Mouse (Mus musculus): Measurements from ENCODE around the gene Igfals.

Gene Igfals

DNA sequence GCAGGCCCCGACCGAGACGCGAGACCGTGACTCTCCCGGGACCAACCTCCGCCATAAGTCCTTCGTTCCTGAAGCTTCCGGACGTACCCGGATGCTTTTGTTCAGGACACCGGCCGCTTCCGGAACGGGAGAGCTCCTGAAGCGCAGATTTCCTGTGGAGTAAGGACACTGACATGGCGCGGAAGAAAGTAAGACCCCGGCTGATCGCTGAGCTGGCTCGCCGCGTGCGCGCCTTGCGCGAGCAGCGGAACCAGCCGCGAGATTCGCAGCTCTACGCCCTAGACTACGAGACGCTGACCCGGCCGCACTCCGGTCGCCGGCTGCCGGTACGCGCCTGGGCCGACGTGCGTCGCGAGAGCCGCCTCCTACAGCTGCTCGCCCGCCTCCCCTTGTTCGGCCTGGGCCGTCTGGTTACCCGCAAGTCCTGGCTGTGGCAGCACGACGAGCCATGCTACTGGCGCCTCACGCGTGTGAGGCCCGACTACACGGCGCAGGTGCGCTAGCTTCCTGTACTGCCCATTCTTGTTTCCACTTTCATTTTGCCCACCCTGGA is 29.3 kb downstream of the Igfals start, which contains the start of the genes Eme2 and Mrps34:
Gene Eme2, minus strand, starts transcription at position 93 of the 553 bp plus-strand sequence.
Gene Mrps34, plus strand, starts transcription at position 122 of the 553 bp plus-strand sequence.
- DNase-seq = peak; percentile 98

DNA sequence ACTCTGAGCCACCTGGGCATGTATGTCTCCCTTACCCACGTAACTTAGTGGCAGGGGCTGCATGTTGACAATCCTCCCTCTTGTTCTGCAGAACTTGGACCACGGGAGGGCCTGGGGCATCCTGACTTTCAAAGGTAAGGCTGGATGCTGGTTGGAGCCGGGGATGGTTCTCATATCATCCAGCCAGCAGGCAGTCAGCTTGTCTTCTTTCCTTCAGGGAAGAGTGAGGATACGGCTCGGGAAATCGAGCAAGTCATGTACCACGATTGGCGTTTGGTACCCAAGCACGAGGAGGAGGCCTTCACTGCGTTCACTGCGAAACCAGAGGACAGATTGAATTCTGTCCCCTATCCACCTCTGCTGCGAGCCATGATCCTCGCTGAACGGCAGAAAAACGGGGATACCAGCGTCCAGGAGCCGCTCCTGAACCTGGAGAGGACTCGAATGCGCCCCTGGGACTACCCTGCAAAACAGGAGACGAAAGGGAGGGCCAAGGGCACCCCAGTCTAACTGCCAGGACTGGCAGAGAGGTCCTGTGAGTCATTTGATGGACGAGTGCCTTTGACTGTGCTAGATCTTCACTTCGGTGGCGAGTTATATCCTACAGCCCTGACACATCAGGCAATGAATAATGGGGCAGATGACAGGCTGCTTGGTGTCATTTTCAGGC is 29.9 kb downstream of the Igfals start:
- DNase-seq = no peak

DNA sequence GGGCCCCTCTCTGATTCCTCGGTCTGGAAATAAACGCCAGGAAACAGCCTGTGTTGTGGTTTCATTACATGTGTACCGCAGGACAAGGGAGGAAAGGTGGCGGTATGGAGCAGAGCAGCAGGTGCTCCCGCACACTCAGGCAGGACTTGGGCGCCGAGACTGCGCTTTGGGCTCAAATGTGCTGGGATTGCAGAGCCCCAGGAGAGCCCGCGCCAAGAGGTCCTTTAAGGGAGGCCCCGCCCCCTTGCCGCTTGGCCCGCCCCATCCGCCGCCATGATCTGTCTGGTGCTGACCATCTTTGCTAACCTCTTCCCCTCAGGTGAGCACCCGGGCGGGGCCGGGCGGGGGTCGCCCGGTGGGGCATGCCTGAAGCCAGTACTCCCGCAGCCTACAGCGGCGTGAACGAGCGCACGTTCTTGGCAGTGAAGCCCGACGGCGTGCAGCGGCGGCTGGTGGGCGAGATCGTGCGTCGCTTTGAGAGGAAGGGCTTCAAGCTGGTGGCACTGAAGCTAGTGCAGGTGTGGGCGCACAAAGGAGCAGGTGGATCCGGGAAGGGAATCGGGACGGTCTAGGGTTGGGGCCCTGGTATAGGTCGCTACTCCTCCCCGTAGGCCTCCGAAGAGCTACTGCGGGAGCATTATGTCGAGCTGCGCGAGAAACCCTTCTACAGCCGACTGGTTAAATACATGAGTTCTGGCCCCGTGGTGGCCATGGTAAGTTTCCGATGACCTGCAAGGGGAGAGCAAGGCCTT is 30.6 kb downstream of the Igfals start, which contains the start of gene Nme3:
Gene Nme3, plus strand, starts transcription at position 260 of the 752 bp plus-strand sequence.
- DNase-seq = peak; percentile 98

DNA sequence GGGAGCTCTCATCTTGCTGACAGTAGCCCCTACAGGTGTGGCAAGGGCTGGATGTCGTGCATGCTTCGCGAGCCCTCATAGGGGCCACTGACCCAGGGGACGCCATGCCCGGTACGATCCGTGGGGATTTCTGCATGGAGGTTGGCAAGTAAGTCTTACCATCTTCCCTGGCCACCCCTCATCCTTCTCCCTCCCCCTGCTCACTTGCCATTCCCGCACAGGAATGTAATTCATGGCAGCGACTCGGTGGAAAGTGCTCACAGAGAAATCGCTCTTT is 31.1 kb downstream of the Igfals start:
- peak; percentile 94 for DNase-seq

DNA sequence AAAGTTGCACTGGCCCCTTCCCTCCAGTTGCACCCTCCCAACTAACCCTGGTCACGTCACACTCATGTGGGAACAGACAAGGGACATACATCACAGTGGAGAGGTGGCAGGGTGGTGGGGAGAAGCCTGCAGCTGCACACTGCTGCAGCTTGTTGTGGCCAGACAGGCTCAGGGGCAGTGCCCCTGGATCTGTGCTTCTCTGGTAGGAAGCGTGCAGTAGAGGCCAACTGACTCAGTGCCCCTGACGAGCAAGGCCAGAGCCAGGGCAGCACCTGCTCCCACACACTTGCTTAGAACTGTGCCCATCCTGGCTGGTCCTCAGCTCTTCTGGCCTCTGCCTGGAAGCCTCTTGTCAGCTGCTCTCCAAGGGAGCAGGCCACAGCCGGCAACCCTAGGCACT is 31.8 kb downstream of the Igfals start:
- peak; percentile 92 for DNase-seq

DNA sequence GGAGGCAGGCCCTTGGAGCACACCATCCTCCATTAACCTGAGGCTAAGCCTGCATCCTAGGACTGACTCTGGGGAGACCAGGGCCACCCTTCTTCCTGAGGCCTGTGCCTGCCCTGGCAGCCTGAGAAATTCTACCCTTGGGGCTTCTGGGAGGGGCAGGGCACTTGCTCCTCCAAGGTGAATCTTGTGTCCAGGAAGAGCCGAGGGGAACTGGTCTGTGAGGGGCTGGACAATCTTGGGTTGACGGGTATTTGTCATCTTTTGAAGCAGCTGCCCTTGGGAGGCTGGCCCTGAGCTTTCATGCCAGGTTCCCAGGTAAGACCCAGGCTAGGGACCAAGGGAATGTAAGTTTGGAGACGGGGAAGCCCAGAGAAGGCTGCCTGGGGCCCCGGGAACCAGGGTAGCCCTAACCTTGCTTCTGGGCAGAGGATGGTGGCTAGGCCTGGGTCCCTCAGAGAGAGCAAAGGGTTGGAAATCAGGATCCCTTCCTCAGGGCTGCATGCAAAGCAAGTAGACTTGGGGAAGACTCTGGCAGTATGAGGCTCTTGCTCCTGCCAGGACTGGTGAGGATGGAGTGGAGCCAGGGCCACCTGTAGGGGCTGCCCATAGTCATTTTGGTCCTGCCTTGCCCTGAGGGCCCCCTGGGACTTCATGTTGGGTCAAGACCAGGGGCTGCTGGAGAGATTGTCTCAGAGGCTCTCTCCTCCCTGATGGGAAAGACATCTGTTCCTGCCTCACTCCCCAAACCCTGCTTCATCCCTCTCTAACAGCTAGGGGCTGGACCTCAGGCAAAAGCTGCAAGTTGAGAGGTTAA is 32.5 kb downstream of the Igfals start:
- peak; percentile 93 for DNase-seq

DNA sequence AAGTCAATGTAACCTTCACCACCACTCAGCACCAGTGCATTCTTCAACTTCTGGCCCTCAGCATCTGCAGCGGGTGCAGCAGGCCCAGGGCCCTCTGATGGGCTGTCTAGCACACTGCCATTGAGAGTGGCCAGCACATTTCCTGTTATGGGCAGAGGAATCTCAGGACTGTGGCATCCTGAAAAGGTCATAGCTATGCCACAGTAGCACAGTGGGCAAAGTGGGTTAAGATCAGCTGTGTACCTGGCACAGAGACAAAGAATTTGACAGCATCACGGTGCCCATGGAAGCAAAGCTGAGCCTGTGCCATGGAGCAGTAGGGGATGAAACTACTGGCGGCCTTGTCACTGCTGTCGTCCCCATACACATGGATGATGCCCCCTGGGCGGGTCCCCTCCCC is 33.4 kb downstream of the Igfals start:
- peak; percentile 98 for DNase-seq

DNA sequence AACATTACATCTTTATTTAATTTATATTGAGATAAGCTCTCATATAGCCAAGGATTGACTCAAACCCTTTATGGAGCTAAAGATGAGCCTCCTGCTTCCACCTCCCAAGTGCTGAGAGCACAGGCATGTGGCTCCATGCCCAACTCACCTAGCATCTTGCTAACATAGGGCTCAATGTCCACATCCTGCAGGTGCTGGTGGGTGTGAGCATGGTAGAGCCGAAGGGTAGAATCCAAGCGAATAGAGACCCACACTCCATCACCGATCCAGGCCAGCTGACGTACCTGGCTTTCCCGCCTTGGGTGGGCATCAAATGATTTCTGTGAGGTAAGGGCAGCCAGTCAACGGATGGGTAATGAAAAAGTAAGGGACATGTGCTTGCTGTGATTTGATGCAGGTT is 34.2 kb downstream of the Igfals start:
- DNase-seq = peak; percentile 89

DNA sequence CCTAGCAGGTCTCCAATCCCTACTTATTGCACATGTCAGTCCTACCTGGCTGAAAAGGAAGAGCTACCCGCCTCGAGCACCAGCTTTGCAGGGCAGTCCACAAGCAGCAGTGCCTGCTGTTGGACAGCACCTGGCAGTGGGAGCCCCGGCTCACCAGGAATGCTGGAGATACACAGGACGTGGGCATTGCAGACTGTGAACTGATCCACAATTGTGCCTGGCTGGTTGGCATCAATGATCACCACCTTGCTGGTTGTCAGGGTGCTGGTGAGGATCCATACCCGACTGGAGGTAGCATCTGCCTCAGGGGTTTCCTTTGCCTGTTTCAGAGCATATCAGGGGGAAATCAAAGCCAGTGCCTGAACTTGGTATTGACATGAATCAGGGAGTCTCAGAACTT is 36.3 kb downstream of the Igfals start:
- peak; percentile 80 for DNase-seq

DNA sequence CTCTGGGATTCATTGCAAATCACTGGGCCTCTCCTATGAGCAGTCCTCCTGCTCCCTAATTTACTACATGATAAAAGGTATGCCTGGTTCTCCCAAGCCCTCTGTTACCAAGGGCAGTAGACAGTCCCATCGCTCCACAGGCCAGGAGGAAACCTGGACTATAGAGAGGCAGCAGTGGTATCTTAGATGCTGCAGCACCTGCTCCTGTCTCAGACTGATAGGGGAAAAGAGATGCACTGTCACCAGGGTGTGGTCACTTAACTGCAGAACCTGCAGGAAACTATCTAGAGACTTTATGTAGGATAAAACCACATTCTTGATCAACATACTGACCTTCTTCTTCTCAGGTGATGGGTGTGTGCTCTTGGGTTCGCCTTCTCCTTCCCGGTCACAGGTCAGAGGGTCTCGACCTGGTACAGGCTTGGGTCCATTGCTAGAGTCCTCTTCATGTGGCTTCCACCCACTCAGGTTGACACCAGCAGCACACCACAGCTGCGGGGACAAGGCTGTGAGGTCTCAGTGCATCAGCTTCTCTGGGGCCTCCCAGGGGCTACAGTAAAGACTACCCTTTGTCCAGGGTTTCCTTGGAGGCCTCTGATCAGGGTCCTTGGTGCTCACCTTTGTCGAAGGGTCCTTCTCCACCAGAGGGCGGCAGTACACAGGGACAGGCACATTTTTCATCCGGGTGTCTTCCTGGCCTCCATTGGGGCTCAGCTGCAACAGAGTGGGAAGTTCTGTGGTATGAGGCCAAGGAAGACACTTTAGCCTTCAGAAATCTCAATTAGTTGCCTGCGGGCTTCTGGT is 37.1 kb downstream of the Igfals start:
- DNase-seq = peak; percentile 92

DNA sequence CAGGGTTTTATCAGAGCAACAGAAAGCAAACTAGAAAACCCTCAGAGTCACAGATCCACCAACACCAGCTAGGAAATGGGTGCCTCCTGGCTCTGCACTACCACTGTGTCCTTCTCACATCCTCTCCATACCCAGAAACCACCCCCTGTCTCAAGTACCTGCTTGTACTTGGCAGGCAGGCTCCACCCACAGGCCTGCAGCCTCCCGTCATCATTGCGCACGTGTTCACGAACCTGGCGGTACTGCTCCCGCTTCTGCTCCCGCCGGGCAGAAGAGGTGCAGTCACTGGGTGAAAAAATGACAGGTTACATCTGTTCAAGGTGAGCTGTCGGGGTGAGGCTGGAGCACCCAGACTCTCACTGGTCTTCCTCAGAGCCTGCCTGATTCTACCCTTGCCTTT is 38.0 kb downstream of the Igfals start:
- DNase-seq = peak; percentile 89

DNA sequence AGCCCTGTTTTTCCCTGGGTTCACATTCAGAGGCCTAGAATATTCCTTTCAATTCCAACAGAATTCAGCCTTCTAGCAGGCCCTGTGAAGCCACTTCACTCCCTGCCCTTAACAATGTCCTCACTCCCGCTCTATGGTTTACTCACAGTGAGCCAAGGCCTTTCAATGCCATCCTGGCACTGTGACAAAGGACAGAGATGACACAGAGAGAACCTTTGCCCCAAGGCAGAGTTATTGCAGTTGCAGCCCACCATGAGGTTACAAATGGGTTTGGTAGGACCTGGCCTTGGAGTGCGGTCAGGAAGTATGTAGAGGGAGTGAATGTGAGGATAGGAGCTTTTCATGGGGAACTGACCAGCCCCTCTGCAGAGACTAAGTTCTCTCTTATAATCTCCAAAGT is 41.8 kb downstream of the Igfals start:
- DNase-seq = peak; percentile 57

DNA sequence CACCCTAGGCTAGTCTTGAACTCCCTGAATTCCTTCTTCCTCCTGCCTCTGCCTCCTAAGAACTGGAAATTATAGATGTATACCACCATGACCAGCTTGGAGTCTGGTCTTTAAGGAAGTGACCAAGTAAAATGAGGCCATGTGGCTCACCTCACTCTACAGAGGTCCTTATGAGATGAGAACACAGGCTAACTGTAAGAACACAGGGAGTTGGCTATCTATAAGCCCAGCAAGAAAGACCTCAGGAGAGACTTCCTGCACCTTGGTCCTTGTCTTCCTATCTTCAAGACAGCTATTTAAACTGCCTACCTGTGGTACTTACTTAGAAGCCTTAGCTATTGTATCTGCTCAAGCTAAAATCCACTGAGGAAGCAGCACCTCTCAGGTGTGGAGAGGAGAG is 48.2 kb downstream of the Igfals start:
- DNase-seq = no peak

DNA sequence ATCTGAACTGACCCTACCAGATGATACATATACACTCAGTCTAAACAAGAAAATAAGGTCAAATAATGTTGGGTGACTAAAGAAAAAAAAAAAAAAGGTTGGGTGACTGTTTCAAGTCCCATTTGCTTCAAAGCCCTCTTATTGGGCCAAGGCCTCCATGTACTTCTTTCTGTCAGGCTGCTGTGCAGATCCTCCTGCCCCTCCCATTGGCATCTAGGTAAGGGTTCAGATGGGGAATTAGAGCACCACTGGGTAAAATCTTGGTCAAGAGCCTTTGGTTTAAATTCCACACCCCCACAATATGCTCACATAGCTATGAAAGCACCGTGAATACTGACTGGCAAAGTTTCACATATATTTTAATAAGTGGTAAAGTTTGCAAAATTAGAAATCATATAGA is 57.4 kb downstream of the Igfals start:
- DNase-seq = no peak

DNA sequence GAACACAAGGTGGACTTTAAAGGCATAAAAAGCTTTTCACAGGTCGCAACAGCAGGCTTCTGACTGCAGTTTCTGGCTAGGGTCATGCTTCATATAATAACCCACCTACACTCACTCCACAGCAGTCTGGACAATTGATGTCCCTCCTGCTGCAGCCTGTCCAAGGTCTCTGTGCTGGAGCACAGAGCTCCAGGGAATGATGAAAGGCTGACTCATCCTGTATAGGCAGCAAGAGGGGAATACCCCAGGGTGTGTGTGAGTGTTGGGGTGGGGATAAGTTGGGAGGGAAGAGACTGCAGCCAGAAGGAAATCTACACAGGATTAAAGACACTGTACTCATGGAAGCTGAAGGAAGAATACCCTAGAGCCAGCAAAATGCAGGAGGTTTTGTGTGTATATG is 63.7 kb downstream of the Igfals start:
- DNase-seq = no peak

Data from heart, adult 11 months (tissue).